Mouse (Mus musculus): Measurements from ENCODE around the gene Npb. TPM values are rescaled to one million over a fixed set of nuclear protein-coding genes. Genes with fewer than 3 reads are reported as not detected.
A peak's percentile ranks its signal among the peaks of the same experiment; 100 is the strongest.

Gene Npb
- polyA plus RNA-seq, 1 experiment: 2.5 TPM

- Histone ChIP-seq H3K4me1 (ENCODE audit: control insufficient read depth, insufficient read depth, low read length) (peaks cover 11% of the 10 kb centered on the region), H3K4me3 (replicated peaks; ENCODE audit: extremely low read depth, low read depth, low read length) (no peak overlapping the region)
- no peak for TF ChIP-seq CTCF (IDR thresholded peaks at IDR 0.05; ENCODE audit: insufficient read depth, low read length)
- no peak for TF ChIP-seq POLR2A (IDR thresholded peaks at IDR 0.05; ENCODE audit: borderline replicate concordance, extremely low read depth, low read depth, low read length)
- WGBS: 88% methylated on average over 6 of the region's 6 CpGs
- no peak for DNase-seq
Observed at GRCm38 (mm10) chr11:120622805-120623204, 14.5 kb downstream of the Npb start.

DNA sequence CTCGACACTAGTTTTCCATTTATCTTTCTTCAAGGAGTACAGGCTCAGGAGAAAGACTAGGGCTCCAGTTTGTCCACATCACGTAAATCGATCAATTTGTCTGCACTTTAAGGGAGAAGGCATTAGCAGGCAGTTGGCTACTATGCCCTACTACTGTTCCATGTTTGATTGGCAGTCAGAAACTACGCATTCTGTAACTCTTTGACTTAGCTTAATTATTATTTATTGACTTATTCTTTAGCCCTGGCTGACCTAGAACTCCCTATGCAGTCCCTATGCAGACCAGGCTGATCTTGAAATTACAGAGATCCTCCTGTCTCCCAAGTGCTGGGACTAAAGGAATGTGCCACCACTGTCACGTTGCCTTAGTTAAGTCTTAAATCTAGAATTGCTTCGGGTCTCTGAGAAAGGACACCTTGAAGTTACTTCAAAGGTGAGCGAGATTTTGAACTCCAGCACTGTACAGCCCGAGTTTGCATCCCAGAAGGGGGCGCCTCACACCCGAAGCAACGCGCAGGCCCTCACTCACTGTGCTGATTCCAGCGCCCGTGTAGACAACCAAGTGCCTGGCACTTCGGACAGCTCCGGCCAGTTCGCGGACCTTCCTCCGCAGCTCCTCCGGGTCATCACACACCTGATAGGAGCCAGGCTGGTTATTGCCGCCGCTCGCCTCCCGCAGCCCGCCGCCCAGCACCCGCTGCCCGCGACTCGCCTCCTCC, 15.8 kb downstream of the Npb start:
- TF ChIP-seq CTCF (IDR thresholded peaks at IDR 0.05; ENCODE audit: insufficient read depth, low read length): peak; percentile 44; the same call in 1 of the 2 replicates
- TF ChIP-seq POLR2A (IDR thresholded peaks at IDR 0.05; ENCODE audit: borderline replicate concordance, extremely low read depth, low read depth, low read length): no peak
- WGBS: 11% methylated on average over 30 of the region's 30 CpGs
- peak; percentile 62 for DNase-seq
- peak overlapping the region; percentile 81 for H3K4me3 ChIP-seq (replicated peaks; ENCODE audit: extremely low read depth, low read depth, low read length)
- peaks cover 11% of the 10 kb centered on the region for H3K4me1 ChIP-seq (ENCODE audit: control insufficient read depth, insufficient read depth, low read length)

DNA sequence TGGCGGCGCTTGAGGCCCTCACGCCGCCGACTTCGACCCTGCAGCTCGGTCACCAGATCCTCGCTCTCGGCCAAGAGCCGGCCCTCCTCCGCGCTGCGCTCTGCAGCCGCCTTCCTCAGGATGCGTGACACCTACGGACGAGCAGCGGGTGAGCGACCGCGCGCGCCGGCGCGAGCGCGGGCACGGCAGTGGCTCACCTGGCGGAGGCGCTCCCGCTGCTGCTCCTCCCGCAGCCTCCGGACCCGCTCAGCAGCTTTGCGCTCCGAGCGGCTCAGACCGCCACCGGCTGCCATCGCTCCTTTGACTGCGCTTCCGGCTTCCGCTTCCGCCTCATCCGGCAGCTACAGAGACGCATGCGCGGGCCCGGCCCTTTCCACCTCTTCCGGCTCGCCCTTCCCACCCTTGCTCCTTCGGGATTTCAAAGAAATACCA, 16.4 kb downstream of the Npb start:
- peak; percentile 76 for DNase-seq
- H3K4me1 ChIP-seq (ENCODE audit: control insufficient read depth, insufficient read depth, low read length): peaks cover 11% of the 10 kb centered on the region
- WGBS: under 1% methylated on average over 53 of the region's 53 CpGs
- TF ChIP-seq CTCF (IDR thresholded peaks at IDR 0.05; ENCODE audit: insufficient read depth, low read length) (no peak), POLR2A (IDR thresholded peaks at IDR 0.05; ENCODE audit: borderline replicate concordance, extremely low read depth, low read depth, low read length) (peak; percentile 79; the same call in 1 of the 2 replicates)
- peak overlapping the region; percentile 81 for H3K4me3 ChIP-seq (replicated peaks; ENCODE audit: extremely low read depth, low read depth, low read length)

DNA sequence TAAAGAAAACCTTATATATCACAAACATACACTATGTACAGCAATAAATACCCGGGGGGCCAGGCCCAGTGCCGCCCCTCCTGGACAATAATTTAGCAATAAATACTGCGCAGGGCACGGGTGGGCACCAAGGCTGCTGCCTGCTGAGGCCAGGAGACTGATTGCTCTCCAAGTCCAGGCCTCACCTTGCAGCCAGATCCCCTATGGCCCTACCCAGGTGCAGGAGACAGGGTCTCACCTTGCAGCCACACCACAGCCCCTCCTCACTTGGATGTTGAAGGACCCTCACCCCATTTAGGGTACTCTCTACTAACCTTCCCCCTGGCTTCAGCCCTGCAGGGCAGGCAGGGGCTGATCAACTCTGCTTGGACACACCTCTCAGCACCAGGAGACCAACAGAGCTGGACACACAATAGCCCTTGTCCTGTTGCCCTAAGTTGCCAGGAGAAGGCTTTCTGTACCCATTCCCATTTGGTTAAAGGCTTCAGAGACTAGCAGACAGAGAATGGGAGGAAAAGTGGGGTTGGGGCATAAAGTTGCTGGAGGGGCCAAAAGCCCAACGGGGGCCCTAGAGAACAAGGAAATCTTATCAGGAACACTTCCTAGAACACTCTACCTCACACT, 17.0 kb downstream of the Npb start, which contains the start of gene Sirt7:
Sirt7 (minus strand) TSS at position 89 of the 624 bp plus-strand sequence.
- no peak for DNase-seq
- H3K4me1 ChIP-seq (ENCODE audit: control insufficient read depth, insufficient read depth, low read length): peaks cover 16% of the 10 kb centered on the region
- 8% methylated on average over 5 of the region's 5 CpGs for WGBS
- TF ChIP-seq POLR2A (IDR thresholded peaks at IDR 0.05; ENCODE audit: borderline replicate concordance, extremely low read depth, low read depth, low read length): no peak
- TF ChIP-seq CTCF (IDR thresholded peaks at IDR 0.05; ENCODE audit: insufficient read depth, low read length): no peak
- peak within 1 kb of the TSS; percentile 81 for H3K4me3 ChIP-seq (replicated peaks; ENCODE audit: extremely low read depth, low read depth, low read length)

DNA sequence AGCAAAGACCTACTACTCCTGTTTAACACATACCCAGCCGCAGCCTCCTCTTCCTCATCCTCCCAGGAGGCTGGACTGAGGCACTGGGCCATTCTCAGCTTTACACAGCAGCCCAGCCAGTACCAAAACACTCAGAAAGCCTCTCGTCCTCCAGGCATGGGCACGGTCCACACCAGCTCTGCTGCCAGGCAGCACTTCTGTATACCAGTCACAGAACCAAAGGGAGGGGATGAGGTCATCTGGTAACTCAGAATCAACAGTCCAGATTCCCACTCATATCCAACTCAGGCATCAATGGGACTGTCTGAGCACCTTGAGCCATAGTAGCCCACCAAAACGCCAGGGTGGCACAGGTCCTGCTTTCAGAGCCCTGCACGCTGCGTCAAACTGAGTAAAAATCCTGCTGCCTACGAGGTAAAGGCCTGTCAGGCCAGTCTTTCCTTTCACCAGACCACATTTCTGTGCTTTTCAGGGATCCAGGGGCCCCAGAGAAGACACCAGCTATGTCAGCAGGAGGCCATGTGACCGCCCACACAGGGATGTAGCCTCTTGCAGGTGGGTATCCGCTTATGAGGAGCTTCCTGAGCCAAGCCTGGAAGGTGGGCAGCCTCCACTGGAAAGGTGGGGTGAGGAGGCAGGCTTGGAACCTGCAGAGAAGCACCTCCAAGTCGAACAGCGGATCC, 18.6 kb downstream of the Npb start:
- peaks cover 27% of the 10 kb centered on the region for H3K4me1 ChIP-seq (ENCODE audit: control insufficient read depth, insufficient read depth, low read length)
- no peak overlapping the region for H3K4me3 ChIP-seq (replicated peaks; ENCODE audit: extremely low read depth, low read depth, low read length)
- WGBS: 83% methylated on average over 11 of the region's 11 CpGs
- TF ChIP-seq CTCF (IDR thresholded peaks at IDR 0.05; ENCODE audit: insufficient read depth, low read length): no peak
- no peak for TF ChIP-seq POLR2A (IDR thresholded peaks at IDR 0.05; ENCODE audit: borderline replicate concordance, extremely low read depth, low read depth, low read length)
- DNase-seq: no peak

DNA sequence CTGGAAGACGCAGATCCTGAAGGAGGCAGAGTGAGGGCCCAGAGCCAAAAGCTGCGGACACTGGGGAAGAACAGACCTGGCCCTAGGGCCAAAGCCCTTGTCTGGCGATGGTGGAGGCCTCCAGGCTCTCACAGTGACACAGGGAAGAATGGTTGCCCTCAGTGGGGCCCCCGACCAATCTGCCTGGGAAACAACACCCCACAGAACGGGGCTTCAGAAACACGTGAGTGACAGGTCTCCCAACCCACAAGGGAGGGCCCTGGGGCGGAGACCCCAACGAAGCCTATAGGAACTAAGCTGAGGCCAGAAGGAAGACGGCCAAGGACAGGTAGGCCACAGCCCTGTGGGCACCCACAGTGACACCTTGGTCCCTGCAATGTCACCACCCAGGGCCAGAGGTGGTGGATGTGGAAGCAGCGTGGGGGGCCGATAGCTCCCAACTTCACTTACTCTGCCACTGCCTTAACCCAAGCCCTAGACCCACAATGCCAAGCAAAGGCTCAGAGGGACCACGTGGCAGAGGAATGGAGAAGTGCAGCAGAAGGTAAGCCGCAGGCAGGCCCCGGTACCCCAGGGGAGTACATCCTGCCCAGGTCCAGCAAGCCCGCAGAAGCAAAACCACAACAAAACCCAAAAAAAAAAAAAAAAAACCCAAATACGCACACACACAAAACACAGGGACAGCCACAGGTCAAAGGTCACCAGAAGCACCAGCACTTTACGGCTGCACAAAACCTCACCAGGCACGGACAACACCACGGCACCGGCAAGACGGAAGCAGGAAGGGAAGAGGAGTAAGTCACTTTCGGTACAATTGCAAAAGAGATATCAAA, 19.4 kb downstream of the Npb start:
- Histone ChIP-seq H3K4me1 (ENCODE audit: control insufficient read depth, insufficient read depth, low read length) (peaks cover 32% of the 10 kb centered on the region), H3K4me3 (replicated peaks; ENCODE audit: extremely low read depth, low read depth, low read length) (no peak overlapping the region)
- 73% methylated on average over 22 of the region's 22 CpGs for WGBS
- TF ChIP-seq POLR2A (IDR thresholded peaks at IDR 0.05; ENCODE audit: borderline replicate concordance, extremely low read depth, low read depth, low read length) (no peak), CTCF (IDR thresholded peaks at IDR 0.05; ENCODE audit: insufficient read depth, low read length) (no peak)
- no peak for DNase-seq

DNA sequence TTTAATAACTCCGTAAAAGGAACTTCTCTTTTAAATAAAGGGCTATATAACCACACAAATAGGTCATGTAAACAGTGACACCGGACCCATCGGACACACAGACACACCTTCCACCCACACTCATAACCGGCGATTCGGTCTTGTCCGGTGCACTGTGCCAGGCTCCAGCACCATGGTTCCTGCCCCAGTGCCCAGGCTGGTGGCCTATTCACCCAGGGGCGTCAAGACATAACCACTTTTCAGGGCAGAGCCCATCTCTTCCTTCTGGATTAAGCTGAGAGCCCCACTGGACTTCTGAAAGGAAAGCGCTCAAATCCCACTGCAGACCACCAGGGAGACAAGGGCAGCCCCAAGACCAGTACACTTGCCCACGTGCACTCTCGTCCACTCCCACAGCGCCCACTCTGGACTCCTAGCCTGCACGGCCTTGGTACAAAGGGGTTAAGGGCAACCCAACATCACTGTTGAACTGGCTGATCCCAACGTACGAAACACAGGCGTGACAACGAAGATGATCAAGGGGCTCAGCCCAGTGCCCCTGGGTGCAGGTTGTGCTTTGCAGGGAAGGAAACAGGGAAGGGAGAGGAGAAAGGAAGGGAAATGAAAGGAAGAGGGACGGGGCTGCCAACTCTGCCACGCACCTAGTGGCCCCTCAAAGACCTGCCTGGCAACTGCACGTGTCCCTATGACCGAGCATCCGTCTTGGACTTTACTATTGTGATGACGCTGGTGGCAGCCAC, 20.5 kb downstream of the Npb start:
- DNase-seq: no peak
- no peak overlapping the region for H3K4me3 ChIP-seq (replicated peaks; ENCODE audit: extremely low read depth, low read depth, low read length)
- 90% methylated on average over 23 of the region's 23 CpGs for WGBS
- no peak for TF ChIP-seq POLR2A (IDR thresholded peaks at IDR 0.05; ENCODE audit: borderline replicate concordance, extremely low read depth, low read depth, low read length)
- TF ChIP-seq CTCF (IDR thresholded peaks at IDR 0.05; ENCODE audit: insufficient read depth, low read length): no peak
- H3K4me1 ChIP-seq (ENCODE audit: control insufficient read depth, insufficient read depth, low read length): peaks cover 33% of the 10 kb centered on the region

GRCm38 (mm10) chr11:120629341-120629730, 21.1 kb downstream of the Npb start:
- WGBS: 67% methylated on average over 23 of the region's 23 CpGs
- TF ChIP-seq POLR2A (IDR thresholded peaks at IDR 0.05; ENCODE audit: borderline replicate concordance, extremely low read depth, low read depth, low read length) (no peak), CTCF (IDR thresholded peaks at IDR 0.05; ENCODE audit: insufficient read depth, low read length) (no peak)
- DNase-seq: no peak
- Histone ChIP-seq H3K4me1 (ENCODE audit: control insufficient read depth, insufficient read depth, low read length) (peaks cover 31% of the 10 kb centered on the region), H3K4me3 (replicated peaks; ENCODE audit: extremely low read depth, low read depth, low read length) (no peak overlapping the region)

Data from lung, adult 2 months (tissue).